In genomic region chr16:36316111-36316510, GRCm38 (mm10) we compare ENCODE assay signal across 20 mouse cellular contexts. TPM values are rescaled to one million over a fixed set of nuclear protein-coding genes. Genes with fewer than 3 reads are reported as not detected.
DNase-seq lines count a peak whose midpoint lies in the region; TF ChIP-seq lines count a peak whose summit lies in the region.
"Not testable (repeated sequence)": the region's sequence is repeated elsewhere in the genome, so short reads cannot be mapped to it uniquely, and the experiment has no call there.
"Had no signal": no experiment of that assay in that cellular context is flagged by ENCODE, and none has a peak within 500 bp of the region (broad histone marks: within the 10 kb centered on the region; RNA-seq: fewer than 3 reads in every experiment).

No protein-coding gene starts in this region.

- H3K9me3 ChIP-seq in MEL (replicated peaks; ENCODE audit: insufficient read depth, low read length) = not testable (repeated sequence)

- not testable (repeated sequence) for H3K27ac ChIP-seq in MEL (ENCODE audit: control insufficient read depth, low read depth, low read length)
- H3K27ac ChIP-seq in brown adipose tissue, adult 24 weeks (replicated peaks; ENCODE audit: low read depth, low read length) = peak overlapping the region; percentile 56

- not testable (repeated sequence) for TF ChIP-seq POLR2A in MEL (IDR thresholded peaks at IDR 0.05; ENCODE audit: control insufficient read depth in 1 of 2, insufficient read depth in 1 of 2, low read depth in 1 of 2, low read length in 2 of 2, poor library complexity in 1 of 2)

- H3K79me2 ChIP-seq in MEL (ENCODE audit: control insufficient read depth, insufficient read depth, low read length, poor library complexity) = not testable (repeated sequence)

- not testable (repeated sequence) for TF ChIP-seq RAD21 in MEL (IDR thresholded peaks at IDR 0.05; ENCODE audit: low read depth, low read length)

- TF ChIP-seq CTCF in MEL (IDR thresholded peaks at IDR 0.05 in 2 of 3, conservative IDR thresholded peaks at IDR 0.05 in 1 of 3; ENCODE audit: control insufficient read depth in 1 of 3, insufficient read depth in 1 of 3, low read depth in 2 of 3, low read length in 3 of 3, poor library complexity in 1 of 3, severe bottlenecking in 1 of 3) = not testable (repeated sequence)

- H3K4me3 ChIP-seq in MEL (ENCODE audit: control insufficient read depth in 1 of 2, insufficient read depth in 1 of 2, low read depth in 2 of 2, low read length in 2 of 2); brown adipose tissue, adult 24 weeks (ENCODE audit: insufficient read depth, low read depth, low read length): not testable (repeated sequence)

- DNase-seq in 416B (ENCODE audit: low read depth) (peak; percentile 36), MEL (ENCODE audit: low read depth, low spot score) (peak; percentile 23)
- DNase-seq in heart, adult 11 months = peak; percentile 93

- not testable (repeated sequence) for H3K27me3 ChIP-seq in MEL (ENCODE audit: control insufficient read depth in 1 of 2, insufficient read depth in 2 of 2, low read length in 2 of 2)

- TF ChIP-seq EP300 in MEL (IDR thresholded peaks at IDR 0.05; ENCODE audit: low read depth in 1 of 2, low read length in 2 of 2) = not testable (repeated sequence)

- H3K4me1 ChIP-seq in MEL (ENCODE audit: control insufficient read depth in 1 of 2, insufficient read depth in 2 of 2, low read length in 2 of 2); brown adipose tissue, adult 24 weeks (ENCODE audit: control insufficient read depth, insufficient read depth, insufficient read length, low read length): not testable (repeated sequence)

- not testable (repeated sequence) for H3K36me3 ChIP-seq in MEL (ENCODE audit: control insufficient read depth in 1 of 2, insufficient read depth in 2 of 2, low read length in 2 of 2)

- H3K9ac ChIP-seq in MEL (ENCODE audit: control insufficient read depth, low read depth, low read length, poor library complexity, severe bottlenecking) = not testable (repeated sequence)

RNA-seq across cellular contexts. Expression of gene BC117090, which starts 18.0 kb away (rescaled TPM):
- not detected in 2 replicates for total RNA-seq in MEL (2012; rRNA removed)
- not detected for polyA plus RNA-seq in MEL (2012; ENCODE audit: insufficient read depth in 1 of 2, insufficient read length in 2 of 2, low read depth in 1 of 2, low replicate concordance in 2 of 2, missing spikeins in 1 of 2)
- polyA plus RNA-seq in brown adipose tissue, adult 24 weeks (2012; ENCODE audit: insufficient read depth, insufficient read length, missing spikeins) = not detected in 2 replicates
- total RNA-seq: adrenal gland, adult 18-20 months; adrenal gland, adult 2 months; adrenal gland, adult 8-10 months; adrenal gland, postnatal 10 days; adrenal gland, postnatal 14 days; adrenal gland, postnatal 25 days; adrenal gland, postnatal 36 days; CH12.LX; ES-E14; G1E had no signal
- polyA plus RNA-seq: activated CD4-positive, CD25-positive, alpha-beta regulatory T cell, adult 4 months; adrenal gland, adult 2 months; brain, embryonic 14.5 days; C2C12; CD4-positive, CD25-positive, alpha-beta regulatory T cell, adult 4 months; cerebellum, adult 2 months; G1E; Patski had no signal

RNA-seq across cellular contexts. Expression of gene Stfa1, which starts 39.4 kb away (rescaled TPM):
- not detected in 2 replicates for total RNA-seq in MEL (2012; rRNA removed)
- polyA plus RNA-seq in MEL (2012; ENCODE audit: insufficient read depth in 1 of 2, insufficient read length in 2 of 2, low read depth in 1 of 2, low replicate concordance in 2 of 2, missing spikeins in 1 of 2) = not detected
- polyA plus RNA-seq in brown adipose tissue, adult 24 weeks (2012; ENCODE audit: insufficient read depth, insufficient read length, missing spikeins) = not detected in 2 replicates
- total RNA-seq: adrenal gland, adult 18-20 months; adrenal gland, adult 2 months; adrenal gland, adult 8-10 months; adrenal gland, postnatal 14 days; adrenal gland, postnatal 25 days; adrenal gland, postnatal 36 days; ES-E14; G1E had no signal
- polyA plus RNA-seq: activated CD4-positive, CD25-positive, alpha-beta regulatory T cell, adult 4 months; adrenal gland, adult 2 months; C2C12; CD4-positive, CD25-positive, alpha-beta regulatory T cell, adult 4 months; cerebellum, adult 2 months; G1E; Patski had no signal

RNA-seq across cellular contexts. Expression of gene BC100530, which starts 51.4 kb away (rescaled TPM):
- not detected in 2 replicates for total RNA-seq in MEL (2012; rRNA removed)
- not detected for polyA plus RNA-seq in MEL (2012; ENCODE audit: insufficient read depth in 1 of 2, insufficient read length in 2 of 2, low read depth in 1 of 2, low replicate concordance in 2 of 2, missing spikeins in 1 of 2)
- not detected in 2 replicates for polyA plus RNA-seq in brown adipose tissue, adult 24 weeks (2012; ENCODE audit: insufficient read depth, insufficient read length, missing spikeins)
- total RNA-seq: adrenal gland, adult 18-20 months; adrenal gland, adult 2 months; adrenal gland, adult 8-10 months; adrenal gland, postnatal 14 days; adrenal gland, postnatal 25 days; adrenal gland, postnatal 36 days; CH12.LX; ES-E14; G1E had no signal
- polyA plus RNA-seq: activated CD4-positive, CD25-positive, alpha-beta regulatory T cell, adult 4 months; adrenal gland, adult 2 months; C2C12; CD4-positive, CD25-positive, alpha-beta regulatory T cell, adult 4 months; cerebellum, adult 2 months; G1E; Patski had no signal

Comparison
In these comparisons a context has a peak if more than half of its experiments do, and no peak if none do; other contexts are left out.
1. DNase-seq: peak in every context shown above with its lines; median percentile 93 in heart, adult 11 months; 36 in 416B; 23 in MEL.